Mouse (Mus musculus) kidney, adult 2 months (tissue): ENCODE data around the gene Zbtb12. TPM values are rescaled to one million over a fixed set of nuclear protein-coding genes. Genes with fewer than 3 reads are reported as not detected.
A peak's percentile ranks its signal among the peaks of the same experiment; 100 is the strongest.
"Not testable (repeated sequence)": the region's sequence is repeated elsewhere in the genome, so short reads cannot be mapped to it uniquely, and the experiment has no call there.

Experiments
- DNase-seq: peaks from one replicate; pipeline ENCODE4 v3.0.0; 2021
- H3K27ac ChIP-seq: fragments of 200-500 bp; 2 replicates; pipeline ENCODE4 v1.5.1; 2012; ENCODE audit warnings: low read depth, low read length, control low read depth, inconsistent platforms; ENCODE audit not compliant: insufficient read depth
- H3K27me3 ChIP-seq: fragments of 200-500 bp; replicated peaks from 2 replicates; pipeline ENCODE4 v1.6.1; 2012; ENCODE audit warnings: mild to moderate bottlenecking, moderate library complexity, low read length, inconsistent platforms; ENCODE audit not compliant: control insufficient read depth, insufficient read depth
- H3K36me3 ChIP-seq: fragments of 200-500 bp; 2 replicates; pipeline ENCODE4 v1.6.1; 2012; ENCODE audit warnings: mild to moderate bottlenecking, moderate library complexity, low read length, inconsistent platforms; ENCODE audit not compliant: control insufficient read depth, insufficient read depth
- H3K4me1 ChIP-seq: fragments of 200-500 bp; 2 replicates; pipeline ENCODE4 v1.6.1; 2011; ENCODE audit warnings: low read length; ENCODE audit not compliant: control insufficient read depth, insufficient read depth
- H3K4me3 ChIP-seq: fragments of 200-500 bp; 2 replicates; pipeline ENCODE4 v1.5.1; 2011; ENCODE audit warnings: mild to moderate bottlenecking, low read depth, low read length, control low read depth; ENCODE audit not compliant: insufficient read depth
- CTCF ChIP-seq: fragments of 200-500 bp; conservative IDR thresholded peaks from 2 replicates; pipeline ENCODE4 v1.5.1; 2011; ENCODE audit warnings: low read depth, mild to moderate bottlenecking, control low read depth, low read length, moderate library complexity, mixed read lengths; ENCODE audit not compliant: insufficient read depth, insufficient read length
- POLR2A ChIP-seq: fragments of 200-500 bp; IDR thresholded peaks from one replicate; pipeline ENCODE4 v1.6.1; 2011; ENCODE audit warnings: low read depth, low read length, control low read depth
- whole genome bisulfite sequencing: fragments of 180-500 bp; shearing (Covaris S2); methylation state at CpG from one replicate; pipeline ENCODE4 v1.1.7; 2018; 5-methylcytosine and 5-hydroxymethylcytosine counted together
- polyA plus RNA-seq: library from polyadenylated mRNA; depleted of rRNA; stranded (reverse); fragments of >200 nt; gene quantifications from 2 replicates; pipeline ENCODE4 v1.2.3, GENCODE M21; 2012

Zbtb12 gene
- polyA plus RNA-seq, 1 experiment: 9.4 TPM

DNA sequence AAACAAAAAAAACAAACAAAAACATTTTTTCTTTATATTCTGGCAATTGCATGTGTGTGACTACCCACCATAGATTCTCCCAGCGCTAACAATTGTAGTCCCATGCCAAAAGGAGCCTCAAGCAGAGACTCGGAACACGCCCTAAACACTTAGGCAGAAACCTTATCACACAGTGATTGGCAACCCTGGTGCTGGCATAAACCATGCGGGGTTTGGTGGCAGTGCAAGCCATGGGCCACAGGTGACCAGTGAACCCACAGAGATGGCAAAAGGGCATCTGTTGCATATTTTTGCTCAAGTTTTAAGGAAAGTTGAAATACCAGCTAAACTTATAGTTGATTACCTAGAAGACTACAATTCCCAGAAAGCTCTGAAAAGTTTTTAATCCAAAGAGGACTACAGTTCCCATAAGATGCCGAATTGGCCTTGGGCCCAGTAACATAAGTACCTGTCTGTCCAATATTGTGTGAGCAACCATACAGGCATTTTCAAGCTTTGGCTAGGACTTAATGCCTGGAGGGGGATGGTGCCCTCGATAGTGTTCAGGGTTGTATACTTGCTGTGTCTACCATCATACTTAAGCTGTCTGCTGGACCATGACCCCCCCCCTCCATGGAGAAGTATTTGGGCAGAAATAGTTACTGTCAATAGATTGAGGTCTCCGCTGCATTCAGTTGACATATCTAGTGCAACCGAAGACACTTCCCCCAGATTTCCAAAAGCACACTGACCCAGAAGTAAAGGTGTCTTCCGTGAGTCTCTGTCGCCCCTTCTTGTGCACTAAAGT, 18.3 kb downstream of the Zbtb12 start:
- peak; percentile 47 for DNase-seq
- no peaks in the 10 kb centered on the region for H3K27me3 ChIP-seq
- H3K4me3 ChIP-seq: peak overlapping the region; percentile 89
- 17% methylated on average over 10 of the region's 10 CpGs for WGBS
- TF ChIP-seq POLR2A (no peak), CTCF (no peak)
- no peaks in the 10 kb centered on the region; the same call in 1 of the 2 replicates for H3K36me3 ChIP-seq
- no peaks in the 10 kb centered on the region; the same call in 1 of the 2 replicates for H3K4me1 ChIP-seq
- peak overlapping the region; percentile 87 for H3K27ac ChIP-seq

GRCm38 (mm10) chr17:34898160-34898586, 18.9 kb downstream of the Zbtb12 start, which contains the start of the genes C2 and Ehmt2:
Gene C2, minus strand, starts transcription at chr17:34898265.
Gene Ehmt2, plus strand, starts transcription at chr17:34898469.
- no peaks in the 10 kb centered on the region for H3K27me3 ChIP-seq
- H3K27ac ChIP-seq: peak within 1 kb of the TSS; percentile 87
- peak; percentile 87 for DNase-seq
- TF ChIP-seq CTCF: no peak
- H3K4me1 ChIP-seq: no peaks in the 10 kb centered on the region; the same call in 1 of the 2 replicates
- no peaks in the 10 kb centered on the region; the same call in 1 of the 2 replicates for H3K36me3 ChIP-seq
- peak within 1 kb of the TSS; percentile 89 for H3K4me3 ChIP-seq
- under 1% methylated on average over 27 of the region's 44 CpGs for WGBS

DNA sequence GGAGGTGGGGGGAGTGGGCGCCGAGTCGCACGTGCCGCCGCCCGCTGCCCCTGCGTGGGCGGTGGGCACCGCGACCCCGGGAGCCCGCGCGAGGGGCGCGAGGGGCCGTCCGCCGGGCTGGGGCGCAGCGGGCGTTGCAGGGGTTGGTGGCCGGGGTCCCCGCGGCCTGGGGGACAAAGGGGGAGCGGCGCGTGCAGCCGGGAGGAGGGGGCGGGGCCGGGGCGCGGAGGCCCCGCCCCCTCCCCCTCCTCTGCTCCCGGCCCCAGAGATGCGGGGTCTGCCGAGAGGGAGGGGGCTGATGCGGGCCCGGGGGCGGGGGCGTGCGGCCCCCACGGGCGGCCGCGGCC, 19.4 kb downstream of the Zbtb12 start:
- peak; percentile 19 for DNase-seq
- Histone ChIP-seq H3K27ac (no peak overlapping the region), H3K4me3 (peak overlapping the region; percentile 89), H3K27me3 (no peaks in the 10 kb centered on the region), H3K4me1 (no peaks in the 10 kb centered on the region; the same call in 1 of the 2 replicates), H3K36me3 (no peaks in the 10 kb centered on the region; the same call in 1 of the 2 replicates)
- no peak for TF ChIP-seq POLR2A
- no peak for TF ChIP-seq CTCF
- WGBS: 0% methylated on average over 29 of the region's 47 CpGs

DNA sequence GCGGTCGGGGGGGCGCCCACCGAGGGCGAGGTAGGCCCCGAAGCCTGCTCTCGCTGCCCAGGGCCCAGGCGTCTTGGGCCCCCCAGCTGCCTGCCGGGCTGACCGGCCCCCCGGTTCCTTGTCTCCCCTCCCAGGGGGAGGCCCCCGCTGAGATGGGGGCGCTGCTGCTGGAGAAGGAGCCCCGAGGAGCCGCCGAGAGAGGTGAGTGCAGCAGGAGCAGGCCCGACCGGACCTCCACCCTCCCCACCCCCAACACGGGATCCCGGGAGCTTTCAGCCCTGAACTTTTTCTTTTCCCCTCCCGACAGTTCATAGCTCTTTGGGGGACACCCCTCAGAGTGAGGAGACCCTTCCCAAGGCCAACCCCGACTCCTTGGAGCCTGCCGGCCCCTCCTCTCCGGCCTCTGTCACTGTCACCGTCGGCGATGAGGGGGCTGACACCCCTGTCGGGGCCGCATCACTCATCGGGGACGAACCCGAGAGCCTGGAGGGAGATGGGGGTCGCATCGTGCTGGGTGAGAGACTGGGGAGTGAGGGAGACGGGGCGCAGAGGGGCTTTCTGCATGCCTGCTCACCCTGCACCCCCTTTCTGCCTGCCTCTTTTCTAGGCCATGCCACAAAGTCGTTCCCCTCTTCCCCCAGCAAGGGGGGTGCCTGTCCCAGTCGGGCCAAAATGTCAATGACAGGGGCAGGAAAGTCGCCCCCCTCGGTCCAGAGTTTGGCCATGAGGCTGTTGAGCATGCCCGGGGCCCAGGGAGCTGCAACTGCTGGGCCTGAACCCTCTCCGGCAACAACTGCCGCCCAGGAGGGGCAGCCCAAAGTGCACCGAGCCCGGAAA, 20.0 kb downstream of the Zbtb12 start:
- no peaks in the 10 kb centered on the region for H3K4me1 ChIP-seq

GRCm38 (mm10) chr17:34899890-34900243, 20.6 kb downstream of the Zbtb12 start:
- peak; percentile 61 for DNase-seq

More for the DNA sequence above, 20.0 kb downstream of the Zbtb12 start:
- Histone ChIP-seq H3K36me3 (no peaks in the 10 kb centered on the region; the same call in 1 of the 2 replicates), H3K4me3 (peak overlapping the region; percentile 89), H3K27me3 (no peaks in the 10 kb centered on the region), H3K27ac (peak overlapping the region; percentile 85)
- under 1% methylated on average over 35 of the region's 45 CpGs for WGBS
- TF ChIP-seq CTCF (no peak), POLR2A (no peak)
- peak; percentile 68 for DNase-seq

DNA sequence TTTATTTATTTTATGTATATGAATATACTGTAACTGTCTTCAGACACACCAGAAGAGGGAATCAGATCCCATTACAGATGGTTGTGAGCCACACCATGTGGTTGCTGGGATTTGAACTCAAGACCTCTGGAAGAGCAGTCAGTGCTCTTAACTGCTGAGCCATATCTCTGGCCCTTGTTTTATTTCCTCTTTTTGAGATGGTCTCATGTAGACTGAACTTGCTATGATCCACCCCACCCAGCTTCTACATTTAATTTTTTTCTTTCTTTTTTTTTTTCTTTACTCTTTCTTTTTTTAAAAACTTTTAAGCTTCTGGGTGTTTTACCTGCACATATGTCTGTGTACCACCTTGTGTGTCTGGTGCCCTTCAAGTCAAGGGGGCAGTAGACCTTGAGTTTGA, 21.5 kb downstream of the Zbtb12 start:
- not testable (repeated sequence) for H3K4me3 ChIP-seq, H3K27me3 ChIP-seq, H3K36me3 ChIP-seq, H3K27ac ChIP-seq, DNase-seq, H3K4me1 ChIP-seq

More at GRCm38 (mm10) chr17:34899890-34900243, 20.6 kb downstream of the Zbtb12 start:
- H3K36me3 ChIP-seq: no peaks in the 10 kb centered on the region; the same call in 1 of the 2 replicates
- no peaks in the 10 kb centered on the region for H3K27me3 ChIP-seq
- no peaks in the 10 kb centered on the region for H3K4me1 ChIP-seq
- TF ChIP-seq CTCF: no peak
- peak overlapping the region; percentile 89 for H3K4me3 ChIP-seq
- peak overlapping the region; percentile 85 for H3K27ac ChIP-seq
- 0% methylated on average over 5 of the region's 5 CpGs for WGBS

GRCm38 (mm10) chr17:34901948-34902347, 22.7 kb downstream of the Zbtb12 start:
- H3K4me1 ChIP-seq, DNase-seq, H3K27me3 ChIP-seq, H3K27ac ChIP-seq, H3K4me3 ChIP-seq, H3K36me3 ChIP-seq: not testable (repeated sequence)
- WGBS: 89% methylated on average over 9 of the region's 10 CpGs
